Mouse (Mus musculus) right cerebral cortex, postnatal 10 days (tissue): ENCODE measurements around the gene Tmem207.

Experiments
- DNase-seq, 2 experiments: peaks; one replicate each; pipeline ENCODE4 v3.0.0; 2021; ENCODE audit warnings: low spot score in 2 of 2

The Tmem207 gene

DNA sequence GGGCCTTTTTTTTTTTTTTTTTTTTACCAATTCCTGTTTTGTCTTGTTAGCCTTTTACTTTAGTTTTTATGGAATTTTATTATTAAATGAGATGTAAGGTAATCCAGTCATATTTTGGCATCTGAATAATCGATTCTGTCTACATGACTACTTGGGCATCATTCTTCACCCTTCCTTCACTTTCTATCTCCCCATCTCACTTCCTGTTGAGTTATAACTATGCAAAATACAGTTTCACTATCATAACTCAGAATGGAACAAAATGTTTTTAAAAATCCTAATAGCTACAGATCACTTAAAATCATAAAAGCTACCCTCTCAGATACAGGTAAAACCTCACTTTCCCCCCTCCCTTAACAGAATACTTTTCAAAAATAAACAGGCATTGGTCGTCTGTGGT lies 70.4 kb downstream of the Tmem207 start:
- DNase-seq = no peak

DNA sequence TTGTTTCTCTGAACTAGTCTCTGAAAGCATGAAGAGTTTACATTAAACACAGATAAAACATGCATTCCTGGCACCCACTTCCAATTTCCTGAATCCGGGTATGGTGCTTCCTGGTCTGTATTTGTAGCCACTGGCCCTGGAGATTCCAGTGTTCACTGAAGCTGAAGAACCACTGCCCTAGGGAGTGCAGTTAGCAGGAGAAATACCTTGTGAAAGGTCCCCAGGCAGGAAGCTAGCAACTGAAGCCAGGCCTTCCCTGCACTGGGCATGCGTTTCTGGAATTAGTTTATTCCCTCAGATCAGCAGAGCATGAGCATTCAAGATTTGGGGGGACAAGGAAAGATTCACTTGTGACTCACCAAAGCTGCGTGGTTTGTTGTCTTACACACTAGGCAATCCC lies 72.4 kb downstream of the Tmem207 start:
- DNase-seq = no peak
